Mouse (Mus musculus): ENCODE data around the gene Gclc. TPM values are rescaled to one million over a fixed set of nuclear protein-coding genes. Genes with fewer than 3 reads are reported as not detected.
A peak's percentile ranks its signal among the peaks of the same experiment; 100 is the strongest.

The Gclc gene
- polyA plus RNA-seq, 1 experiment from 2014 or later: 18.1 TPM

GRCm38 (mm10) chr9:77757331-77757730 is 3.0 kb downstream of the Gclc start:
- no peak for DNase-seq (ENCODE audit: low spot score)
- no peak overlapping the region for H3K27ac ChIP-seq (replicated peaks)
- no peak for ATAC-seq (ENCODE audit: low FRiP score, low TSS enrichment)
- no peaks in the 10 kb centered on the region; the same call in 1 of the 2 replicates for H3K4me1 ChIP-seq (replicated peaks; ENCODE audit: control insufficient read depth, insufficient read depth)
- no peaks in the 10 kb centered on the region for H3K9me3 ChIP-seq (ENCODE audit: control insufficient read depth, low read length)
- TF ChIP-seq CTCF (IDR thresholded peaks at IDR 0.05; ENCODE audit: low read depth) (no peak), EP300 (optimal IDR thresholded peaks at IDR 0.05) (no peak)
- no peak overlapping the region for H3K4me3 ChIP-seq (ENCODE audit: low read depth, low read length)
- no peaks in the 10 kb centered on the region for H3K27me3 ChIP-seq (ENCODE audit: control insufficient read depth, insufficient read depth, low read length)
- 72% methylated on average over 1 of the region's 1 CpGs for WGBS
- no peaks in the 10 kb centered on the region for H3K36me3 ChIP-seq (ENCODE audit: control insufficient read depth, insufficient read depth, low read length)
- H3K4me2 ChIP-seq (replicated peaks; ENCODE audit: low read depth): no peak overlapping the region
- H3K9ac ChIP-seq (ENCODE audit: low read length): no peak overlapping the region

- Histone ChIP-seq H3K4me2 (replicated peaks; ENCODE audit: low read depth) (no peak overlapping the region), H3K4me3 (ENCODE audit: low read depth, low read length) (no peak overlapping the region), H3K4me1 (replicated peaks; ENCODE audit: control insufficient read depth, insufficient read depth) (no peaks in the 10 kb centered on the region; the same call in 1 of the 2 replicates), H3K36me3 (ENCODE audit: control insufficient read depth, insufficient read depth, low read length) (0 out of 2 replicates have a peak, but pooled peaks cover 2% of the 10 kb centered on the region), H3K27me3 (ENCODE audit: control insufficient read depth, insufficient read depth, low read length) (no peaks in the 10 kb centered on the region), H3K9ac (ENCODE audit: low read length) (no peak overlapping the region), H3K27ac (replicated peaks) (no peak overlapping the region), H3K9me3 (ENCODE audit: control insufficient read depth, low read length) (no peaks in the 10 kb centered on the region)
- DNase-seq (ENCODE audit: low spot score) (no peak), ATAC-seq (ENCODE audit: low FRiP score, low TSS enrichment) (no peak)
- no peak for TF ChIP-seq EP300 (optimal IDR thresholded peaks at IDR 0.05)
- TF ChIP-seq CTCF (IDR thresholded peaks at IDR 0.05; ENCODE audit: low read depth): no peak
- WGBS: 45% methylated on average over 8 of the region's 8 CpGs
Observed at GRCm38 (mm10) chr9:77758481-77758880, 4.1 kb downstream of the Gclc start.

GRCm38 (mm10) chr9:77759111-77759510 is 4.8 kb downstream of the Gclc start:
- ATAC-seq (ENCODE audit: low FRiP score, low TSS enrichment): no peak
- no peaks in the 10 kb centered on the region for H3K27me3 ChIP-seq (ENCODE audit: control insufficient read depth, insufficient read depth, low read length)
- H3K4me3 ChIP-seq (ENCODE audit: low read depth, low read length): no peak overlapping the region
- no peak overlapping the region for H3K4me2 ChIP-seq (replicated peaks; ENCODE audit: low read depth)
- H3K9me3 ChIP-seq (ENCODE audit: control insufficient read depth, low read length): no peaks in the 10 kb centered on the region
- TF ChIP-seq CTCF (IDR thresholded peaks at IDR 0.05; ENCODE audit: low read depth): no peak
- TF ChIP-seq EP300 (optimal IDR thresholded peaks at IDR 0.05): no peak
- H3K27ac ChIP-seq (replicated peaks): no peak overlapping the region
- no peak overlapping the region for H3K9ac ChIP-seq (ENCODE audit: low read length)
- WGBS: 80% methylated on average over 6 of the region's 6 CpGs
- H3K4me1 ChIP-seq (replicated peaks; ENCODE audit: control insufficient read depth, insufficient read depth): no peaks in the 10 kb centered on the region; the same call in 1 of the 2 replicates
- 0 out of 2 replicates have a peak, but pooled peaks cover 2% of the 10 kb centered on the region for H3K36me3 ChIP-seq (ENCODE audit: control insufficient read depth, insufficient read depth, low read length)
- DNase-seq (ENCODE audit: low spot score): no peak

- ATAC-seq (ENCODE audit: low FRiP score, low TSS enrichment) (no peak), DNase-seq (ENCODE audit: low spot score) (no peak)
- TF ChIP-seq EP300 (optimal IDR thresholded peaks at IDR 0.05) (no peak), CTCF (IDR thresholded peaks at IDR 0.05; ENCODE audit: low read depth) (no peak)
- Histone ChIP-seq H3K9ac (ENCODE audit: low read length) (no peak overlapping the region), H3K27ac (replicated peaks) (no peak overlapping the region), H3K4me3 (ENCODE audit: low read depth, low read length) (no peak overlapping the region), H3K4me1 (replicated peaks; ENCODE audit: control insufficient read depth, insufficient read depth) (no peaks in the 10 kb centered on the region; the same call in 1 of the 2 replicates), H3K9me3 (ENCODE audit: control insufficient read depth, low read length) (no peaks in the 10 kb centered on the region), H3K4me2 (replicated peaks; ENCODE audit: low read depth) (no peak overlapping the region), H3K36me3 (ENCODE audit: control insufficient read depth, insufficient read depth, low read length) (0 out of 2 replicates have a peak, but pooled peaks cover 2% of the 10 kb centered on the region), H3K27me3 (ENCODE audit: control insufficient read depth, insufficient read depth, low read length) (no peaks in the 10 kb centered on the region)
- 56% methylated on average over 6 of the region's 6 CpGs for WGBS
Observed at GRCm38 (mm10) chr9:77759756-77760155, 5.4 kb downstream of the Gclc start.

- ATAC-seq (ENCODE audit: low FRiP score, low TSS enrichment): no peak
- no peaks in the 10 kb centered on the region for H3K27me3 ChIP-seq (ENCODE audit: control insufficient read depth, insufficient read depth, low read length)
- no peak overlapping the region for H3K4me3 ChIP-seq (ENCODE audit: low read depth, low read length)
- H3K4me1 ChIP-seq (replicated peaks; ENCODE audit: control insufficient read depth, insufficient read depth): no peaks in the 10 kb centered on the region
- H3K27ac ChIP-seq (replicated peaks): no peak overlapping the region
- TF ChIP-seq CTCF (IDR thresholded peaks at IDR 0.05; ENCODE audit: low read depth): no peak
- TF ChIP-seq EP300 (optimal IDR thresholded peaks at IDR 0.05): no peak
- 74% methylated on average over 8 of the region's 8 CpGs for WGBS
- H3K4me2 ChIP-seq (replicated peaks; ENCODE audit: low read depth): no peak overlapping the region
- H3K9ac ChIP-seq (ENCODE audit: low read length): no peak overlapping the region
- H3K36me3 ChIP-seq (ENCODE audit: control insufficient read depth, insufficient read depth, low read length): 0 out of 2 replicates have a peak, but pooled peaks cover 2% of the 10 kb centered on the region
- no peak for DNase-seq (ENCODE audit: low spot score)
- no peaks in the 10 kb centered on the region for H3K9me3 ChIP-seq (ENCODE audit: control insufficient read depth, low read length)
Observed at GRCm38 (mm10) chr9:77766218-77766617, 11.9 kb downstream of the Gclc start.

GRCm38 (mm10) chr9:77766767-77767166 is 12.4 kb downstream of the Gclc start:
- Histone ChIP-seq H3K4me1 (replicated peaks; ENCODE audit: control insufficient read depth, insufficient read depth) (no peaks in the 10 kb centered on the region), H3K9me3 (ENCODE audit: control insufficient read depth, low read length) (no peaks in the 10 kb centered on the region), H3K36me3 (ENCODE audit: control insufficient read depth, insufficient read depth, low read length) (0 out of 2 replicates have a peak, but pooled peaks cover 2% of the 10 kb centered on the region), H3K27ac (replicated peaks) (no peak overlapping the region), H3K9ac (ENCODE audit: low read length) (no peak overlapping the region), H3K27me3 (ENCODE audit: control insufficient read depth, insufficient read depth, low read length) (no peaks in the 10 kb centered on the region), H3K4me3 (ENCODE audit: low read depth, low read length) (no peak overlapping the region), H3K4me2 (replicated peaks; ENCODE audit: low read depth) (no peak overlapping the region)
- ATAC-seq (ENCODE audit: low FRiP score, low TSS enrichment) (peak; percentile 34; the same call in 1 of the 2 replicates), DNase-seq (ENCODE audit: low spot score) (no peak)
- 49% methylated on average over 3 of the region's 3 CpGs for WGBS
- TF ChIP-seq CTCF (IDR thresholded peaks at IDR 0.05; ENCODE audit: low read depth): no peak
- TF ChIP-seq EP300 (optimal IDR thresholded peaks at IDR 0.05): no peak

Data from stomach, postnatal 0 days (tissue).